Mouse (Mus musculus) MEL (cell line): ENCODE results near the gene Nop16. TPM values are rescaled to one million over a fixed set of nuclear protein-coding genes. Genes with fewer than 3 reads are reported as not detected.

Source experiments
- DNase-seq: peaks from one replicate; pipeline ENCODE4 v3.0.0; 2011; ENCODE audit warnings: low read depth, low spot score
- H3K27ac ChIP-seq: 2 replicates; pipeline ENCODE4 v1.5.1; 2012; ENCODE audit warnings: low read depth, mild to moderate bottlenecking, control low read depth, low read length, moderate library complexity; ENCODE audit not compliant: control insufficient read depth
- H3K27me3 ChIP-seq, 2 experiments: fragments of 150-350 bp in 1 of 2; sonication (generic) in 1 of 2; 2 replicates each; pipeline ENCODE4 v1.6.1; 2012; ENCODE audit warnings: low read length in 2 of 2, mild to moderate bottlenecking in 2 of 2, improper control_type of control experiment in 1 of 2, moderate library complexity in 1 of 2; ENCODE audit not compliant: insufficient read depth in 2 of 2, control insufficient read depth in 1 of 2
- H3K36me3 ChIP-seq, 2 experiments: 2 replicates each; pipeline ENCODE4 v1.6.1; 2012 to 2014; ENCODE audit warnings: low read length in 2 of 2, improper control_type of control experiment in 1 of 2, inconsistent platforms in 1 of 2, mild to moderate bottlenecking in 1 of 2; ENCODE audit not compliant: insufficient read depth in 2 of 2, control insufficient read depth in 1 of 2
- H3K4me1 ChIP-seq, 2 experiments: fragments of 150-350 bp in 1 of 2; sonication (generic) in 1 of 2; 2 replicates each; pipeline ENCODE4 v1.6.1; 2012; ENCODE audit warnings: low read length in 2 of 2, improper control_type of control experiment in 1 of 2, mild to moderate bottlenecking in 1 of 2; ENCODE audit not compliant: insufficient read depth in 2 of 2, control insufficient read depth in 1 of 2
- H3K4me3 ChIP-seq, 2 experiments: fragments of 150-350 bp in 1 of 2; sonication (generic) in 1 of 2; 2 replicates each; pipeline ENCODE4 v1.5.1; 2012; ENCODE audit warnings: low read depth in 2 of 2, low read length in 2 of 2, mild to moderate bottlenecking in 2 of 2, moderate library complexity in 2 of 2, control low read depth in 1 of 2, improper control_type of control experiment in 1 of 2; ENCODE audit not compliant: control insufficient read depth in 1 of 2, insufficient read depth in 1 of 2
- H3K79me2 ChIP-seq: 2 replicates; pipeline ENCODE4 v1.6.1; 2012; ENCODE audit warnings: mild to moderate bottlenecking, low read length, moderate library complexity; ENCODE audit not compliant: control insufficient read depth, poor library complexity, insufficient read depth
- H3K9ac ChIP-seq: 2 replicates; pipeline ENCODE4 v1.6.1; 2012; ENCODE audit warnings: low read depth, mild to moderate bottlenecking, control low read depth, low read length, moderate library complexity; ENCODE audit not compliant: control insufficient read depth, poor library complexity, severe bottlenecking
- H3K9me3 ChIP-seq: fragments of 150-350 bp; sonication (generic); replicated peaks from 2 replicates; pipeline ENCODE4 v1.6.1; 2012; ENCODE audit warnings: mild to moderate bottlenecking, low read length, improper control_type of control experiment, moderate library complexity; ENCODE audit not compliant: insufficient read depth
- ELF1 ChIP-seq: IDR thresholded peaks from 2 replicates; pipeline ENCODE4 v1.6.1; 2014; ENCODE audit warnings: low read depth, mild to moderate bottlenecking, inconsistent platforms, low read length, improper control_type of control experiment, moderate library complexity
- EP300 ChIP-seq, 2 experiments: IDR thresholded peaks; 2 replicates each; pipeline ENCODE4 v1.6.1; 2011; ENCODE audit warnings: improper control_type of control experiment in 2 of 2, low read length in 2 of 2, low read depth in 1 of 2, mild to moderate bottlenecking in 1 of 2
- ETS1 ChIP-seq: IDR thresholded peaks from 2 replicates; pipeline ENCODE4 v1.6.1; 2012; ENCODE audit warnings: low read depth, mild to moderate bottlenecking, inconsistent platforms, low read length, improper control_type of control experiment, moderate library complexity
- GABPA ChIP-seq: IDR thresholded peaks from 2 replicates; pipeline ENCODE4 v1.6.1; 2012; ENCODE audit warnings: low read depth, mild to moderate bottlenecking, inconsistent platforms, low read length, improper control_type of control experiment, moderate library complexity
- GATA1 ChIP-seq: IDR thresholded peaks from 2 replicates; pipeline ENCODE4 v1.6.1; 2011; ENCODE audit warnings: low read depth, low read length, improper control_type of control experiment
- JUND ChIP-seq: IDR thresholded peaks from 2 replicates; pipeline ENCODE4 v1.6.1; 2011; ENCODE audit warnings: low read depth, mild to moderate bottlenecking, improper control_type of control experiment, low read length
- KAT2A ChIP-seq: conservative IDR thresholded peaks from 2 replicates; pipeline ENCODE4 v1.6.1; 2012; ENCODE audit warnings: low read depth, low read length, improper control_type of control experiment, inconsistent platforms
- MAX ChIP-seq: IDR thresholded peaks from 2 replicates; pipeline ENCODE4 v1.6.1; 2011; ENCODE audit warnings: low read length, improper control_type of control experiment
- MEF2A ChIP-seq: IDR thresholded peaks from 2 replicates; pipeline ENCODE4 v1.6.1; 2014; ENCODE audit warnings: low read depth, mild to moderate bottlenecking, inconsistent platforms, low read length, improper control_type of control experiment; ENCODE audit not compliant: poor library complexity, insufficient replicate concordance, severe bottlenecking; ENCODE audit errors: extremely low read depth
- MXI1 ChIP-seq: IDR thresholded peaks from 2 replicates; pipeline ENCODE4 v1.6.1; 2011; ENCODE audit warnings: mild to moderate bottlenecking, low read depth, low read length, improper control_type of control experiment
- MYC ChIP-seq: IDR thresholded peaks from 2 replicates; pipeline ENCODE4 v1.6.1; 2011; ENCODE audit warnings: low read depth, mild to moderate bottlenecking, low read length, improper control_type of control experiment, moderate library complexity
- NRF1 ChIP-seq: IDR thresholded peaks from 2 replicates; pipeline ENCODE4 v1.6.1; 2014; ENCODE audit warnings: low read depth, mild to moderate bottlenecking, inconsistent platforms, low read length, improper control_type of control experiment, moderate library complexity; ENCODE audit not compliant: poor library complexity, insufficient read depth, severe bottlenecking
- POLR2A ChIP-seq, 2 experiments: IDR thresholded peaks; 2 replicates each; pipeline ENCODE4 v1.6.1; 2011 to 2012; ENCODE audit warnings: low read length in 2 of 2, mild to moderate bottlenecking in 2 of 2, control low read depth in 1 of 2, improper control_type of control experiment in 1 of 2, low read depth in 1 of 2, moderate library complexity in 1 of 2; ENCODE audit not compliant: control insufficient read depth in 1 of 2, insufficient read depth in 1 of 2, poor library complexity in 1 of 2
- POLR2AphosphoS5 ChIP-seq: IDR thresholded peaks from 2 replicates; pipeline ENCODE4 v1.6.1; 2012; ENCODE audit warnings: low read depth, borderline replicate concordance, mild to moderate bottlenecking, inconsistent platforms, low read length, moderate library complexity, mixed read lengths
- RAD21 ChIP-seq: IDR thresholded peaks from 2 replicates; pipeline ENCODE4 v1.6.1; 2011; ENCODE audit warnings: mild to moderate bottlenecking, low read depth, low read length, improper control_type of control experiment
- SIN3A ChIP-seq: IDR thresholded peaks from 2 replicates; pipeline ENCODE4 v1.6.1; 2012; ENCODE audit warnings: low read length, improper control_type of control experiment, inconsistent platforms
- SMC3 ChIP-seq: IDR thresholded peaks from 2 replicates; pipeline ENCODE4 v1.6.1; 2011; ENCODE audit warnings: low read depth, low read length, improper control_type of control experiment
- TAL1 ChIP-seq: IDR thresholded peaks from 2 replicates; pipeline ENCODE4 v1.6.1; 2012; ENCODE audit warnings: mild to moderate bottlenecking, inconsistent platforms, low read length, moderate library complexity, mixed read lengths
- TCF12 ChIP-seq: IDR thresholded peaks from 2 replicates; pipeline ENCODE4 v1.6.1; 2014; ENCODE audit warnings: low read depth, mild to moderate bottlenecking, inconsistent platforms, low read length, improper control_type of control experiment, moderate library complexity
- UBTF ChIP-seq: IDR thresholded peaks from 2 replicates; pipeline ENCODE4 v1.6.1; 2012; ENCODE audit warnings: low read depth, mild to moderate bottlenecking, inconsistent platforms, low read length, improper control_type of control experiment, moderate library complexity, borderline replicate concordance; ENCODE audit not compliant: insufficient read depth
- ZC3H11A ChIP-seq: IDR thresholded peaks from 2 replicates; pipeline ENCODE4 v1.6.1; 2012; ENCODE audit warnings: low read depth, mild to moderate bottlenecking, inconsistent platforms, low read length, improper control_type of control experiment
- ZNF384 ChIP-seq: IDR thresholded peaks from 2 replicates; pipeline ENCODE4 v1.6.1; 2012; ENCODE audit warnings: low read depth, mild to moderate bottlenecking, inconsistent platforms, low read length, improper control_type of control experiment
- polyA plus RNA-seq, 2 experiments: library from polyadenylated mRNA; stranded (reverse) in 1 of 2; unstranded in 1 of 2; fragments of >175 nt in 1 of 2; fragments of >200 nt in 1 of 2; gene quantifications; 2 replicates each; pipeline versions ENCODE4 v1.2.1 to v1.2.4; 2012; ENCODE audit warnings: low replicate concordance in 2 of 2, low read depth in 1 of 2; ENCODE audit not compliant: insufficient read length in 2 of 2, insufficient read depth in 1 of 2, missing spikeins in 1 of 2
- total RNA-seq: library from RNA; depleted of rRNA; stranded (reverse); fragments of 300-350 nt; gene quantifications from 2 replicates; pipeline ENCODE4 v1.2.3, GENCODE M21; 2012

Nop16 gene
- total and polyA plus RNA-seq, 3 experiments = 131 to 172 TPM; not detected in 1

GRCm38 (mm10) chr13:54570736-54571135, 19.2 kb downstream of the Nop16 start:
- TF ChIP-seq NRF1 (no peak), MEF2A (no peak), SMC3 (no peak), SIN3A (no peak), ZNF384 (no peak), UBTF (no peak)
- no peak for DNase-seq
- Histone ChIP-seq H3K27ac (no peak overlapping the region), H3K36me3 (peaks cover 0 to 15% of the 10 kb centered on the region in 2 experiments; a peak in 2 of 4 replicates), H3K9me3 (no peaks in the 10 kb centered on the region), H3K27me3 (no peaks in the 10 kb centered on the region), H3K9ac (no peak overlapping the region), H3K4me1 (peaks cover 2 to 15% of the 10 kb centered on the region in 2 experiments), H3K4me3 (no peak overlapping the region), H3K79me2 (no peaks in the 10 kb centered on the region; the same call in 1 of the 2 replicates)

- peaks cover 0 to 13% of the 10 kb centered on the region in 2 experiments; a peak in 2 of 4 replicates for H3K36me3 ChIP-seq
- TF ChIP-seq MYC (no peak), TAL1 (no peak), MAX (no peak), ETS1 (no peak), JUND (no peak), POLR2AphosphoS5 (no peak), TCF12 (no peak)
- TF ChIP-seq, all 39 proteins: peak for 0
- Histone ChIP-seq H3K79me2 (peaks cover 8% of the 10 kb centered on the region), H3K4me1 (peaks cover 0 to 16% of the 10 kb centered on the region in 2 experiments; a peak in 2 of 4 replicates), H3K27ac (no peak overlapping the region), H3K4me3 (no peak overlapping the region), H3K9ac (no peak overlapping the region), H3K27me3 (no peaks in the 10 kb centered on the region), H3K9me3 (no peaks in the 10 kb centered on the region)
- DNase-seq = peak; percentile 67
Measured at GRCm38 (mm10) chr13:54569282-54569681, 20.6 kb downstream of the Nop16 start.

- H3K4me3 ChIP-seq = no peak overlapping the region
- H3K27ac ChIP-seq = no peak overlapping the region
- H3K36me3 ChIP-seq = peaks cover 0 to 11% of the 10 kb centered on the region in 2 experiments; a peak in 2 of 4 replicates
- H3K27me3 ChIP-seq = no peaks in the 10 kb centered on the region
- peaks cover 16% of the 10 kb centered on the region for H3K79me2 ChIP-seq
- no peaks in the 10 kb centered on the region for H3K9me3 ChIP-seq
- H3K9ac ChIP-seq = no peak overlapping the region
- peak; percentile 29 for DNase-seq
- peaks cover 0 to 13% of the 10 kb centered on the region in 2 experiments; a peak in 2 of 4 replicates for H3K4me1 ChIP-seq
- TF ChIP-seq ELF1 (no peak), POLR2AphosphoS5 (no peak), ZNF384 (no peak), SMC3 (no peak), POLR2A (IDR thresholded peaks at IDR 0.05; ENCODE audit: control insufficient read depth in 1 of 2, insufficient read depth in 1 of 2, low read depth in 1 of 2, low read length in 2 of 2, poor library complexity in 1 of 2) (no peak), GABPA (no peak), ZC3H11A (no peak), EP300 (IDR thresholded peaks at IDR 0.05; ENCODE audit: low read depth in 1 of 2, low read length in 2 of 2) (no peak), KAT2A (no peak), RAD21 (no peak), GATA1 (no peak), MXI1 (no peak), TCF12 (no peak), JUND (no peak), MYC (no peak)
- TF ChIP-seq, all 39 proteins: peak for 0
Measured at GRCm38 (mm10) chr13:54568380-54568779, 21.5 kb downstream of the Nop16 start.
